Mouse (Mus musculus) frontal cortex, postnatal 25 days (tissue): ENCODE measurements around the gene Lgals2.
"Not testable (repeated sequence)": the region's sequence is repeated elsewhere in the genome, so short reads cannot be mapped to it uniquely, and the experiment has no call there.

ENCODE experiments used
- DNase-seq, 2 experiments: peaks; one replicate each; pipeline ENCODE4 v3.0.0; 2022; ENCODE audit warnings: low spot score in 2 of 2

The Lgals2 gene

GRCm38 (mm10) chr15:78855303-78855965 lies at the start of gene Lgals2:
Gene Lgals2 (minus strand): TSS chr15:78855529.
- no peak for DNase-seq

GRCm38 (mm10) chr15:78903243-78903642 lies 47.9 kb upstream of the Lgals2 start:
- peak; percentile 64 to 71 for DNase-seq

- DNase-seq: no peak
These were observed 46.1 kb upstream of the Lgals2 start for GRCm38 (mm10) chr15:78901422-78901789.

GRCm38 (mm10) chr15:78900585-78901421 lies 45.5 kb upstream of the Lgals2 start:
- DNase-seq: no peak

GRCm38 (mm10) chr15:78899740-78900584 lies 44.6 kb upstream of the Lgals2 start, which contains the start of gene Sh3bp1:
Gene Sh3bp1 (plus strand): TSS chr15:78899768.
- DNase-seq: peak in 1 of 2 experiments; percentile 45

- DNase-seq: no peak
These were observed 44.0 kb upstream of the Lgals2 start, which contains the start of gene Gm49510 for GRCm38 (mm10) chr15:78899409-78899739. Gene Gm49510 (plus strand): TSS chr15:78899667.

GRCm38 (mm10) chr15:78898507-78899001 lies 43.2 kb upstream of the Lgals2 start:
- no peak for DNase-seq

GRCm38 (mm10) chr15:78897488-78897887 lies 42.2 kb upstream of the Lgals2 start:
- DNase-seq: no peak

- no peak for DNase-seq
These were observed 40.8 kb upstream of the Lgals2 start for GRCm38 (mm10) chr15:78896149-78896548.

- DNase-seq: no peak
These were observed 40.4 kb upstream of the Lgals2 start for GRCm38 (mm10) chr15:78895741-78896140.

GRCm38 (mm10) chr15:78894726-78895125 lies 39.4 kb upstream of the Lgals2 start:
- no peak for DNase-seq

- no peak for DNase-seq
These were observed 37.1 kb upstream of the Lgals2 start for GRCm38 (mm10) chr15:78892440-78892839.

- no peak for DNase-seq
These were observed 34.1 kb upstream of the Lgals2 start for GRCm38 (mm10) chr15:78889401-78889853.

- no peak for DNase-seq
These were observed 26.5 kb upstream of the Lgals2 start for GRCm38 (mm10) chr15:78881828-78882227.

- no peak for DNase-seq
These were observed 25.1 kb upstream of the Lgals2 start for GRCm38 (mm10) chr15:78880432-78880831.

GRCm38 (mm10) chr15:78878792-78879516 lies 23.6 kb upstream of the Lgals2 start:
- DNase-seq: not testable (repeated sequence)

GRCm38 (mm10) chr15:78877810-78878390 lies 22.6 kb upstream of the Lgals2 start:
- DNase-seq: no peak

- DNase-seq: peak; percentile 94
These were observed 21.9 kb upstream of the Lgals2 start, which contains the start of gene Gga1 for GRCm38 (mm10) chr15:78876991-78877809. Gene Gga1 (plus strand): TSS chr15:78877190.

- DNase-seq: peak; percentile 56 to 69
These were observed 20.9 kb upstream of the Lgals2 start for GRCm38 (mm10) chr15:78876258-78876696.

- no peak for DNase-seq
These were observed 20.2 kb upstream of the Lgals2 start for GRCm38 (mm10) chr15:78875537-78875936.
